Mouse (Mus musculus): ENCODE data around the gene Cib2. TPM values are rescaled to one million over a fixed set of nuclear protein-coding genes. Genes with fewer than 3 reads are reported as not detected.

Cib2 gene
- polyA plus RNA-seq, 1 experiment, result 34.7 TPM

DNA sequence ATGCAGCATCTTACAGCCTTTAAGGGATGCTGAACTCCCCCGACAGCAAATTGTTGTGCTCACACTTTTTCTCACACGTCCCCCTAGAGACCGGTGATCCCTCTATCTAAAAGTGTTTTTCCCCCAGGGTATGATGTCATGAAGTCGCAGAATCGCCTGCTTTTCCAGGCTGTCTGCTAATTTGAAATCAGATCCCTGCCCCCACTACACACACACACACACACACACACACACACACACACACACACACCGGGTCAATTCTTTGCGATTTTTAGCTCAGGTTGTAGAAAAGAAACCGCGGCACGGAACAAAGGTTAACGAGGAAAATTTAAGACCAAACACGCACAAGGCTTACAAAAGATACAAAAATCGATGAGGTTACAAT lies 57.9 kb downstream of the Cib2 start:
- Histone ChIP-seq H3K27ac (ENCODE audit: insufficient read depth, low read length) (0 out of 2 replicates have a peak overlapping the region, but pooled peaks have one; percentile 7), H3K4me3 (ENCODE audit: insufficient read depth, low read length) (peak overlapping the region; percentile 100)

DNA sequence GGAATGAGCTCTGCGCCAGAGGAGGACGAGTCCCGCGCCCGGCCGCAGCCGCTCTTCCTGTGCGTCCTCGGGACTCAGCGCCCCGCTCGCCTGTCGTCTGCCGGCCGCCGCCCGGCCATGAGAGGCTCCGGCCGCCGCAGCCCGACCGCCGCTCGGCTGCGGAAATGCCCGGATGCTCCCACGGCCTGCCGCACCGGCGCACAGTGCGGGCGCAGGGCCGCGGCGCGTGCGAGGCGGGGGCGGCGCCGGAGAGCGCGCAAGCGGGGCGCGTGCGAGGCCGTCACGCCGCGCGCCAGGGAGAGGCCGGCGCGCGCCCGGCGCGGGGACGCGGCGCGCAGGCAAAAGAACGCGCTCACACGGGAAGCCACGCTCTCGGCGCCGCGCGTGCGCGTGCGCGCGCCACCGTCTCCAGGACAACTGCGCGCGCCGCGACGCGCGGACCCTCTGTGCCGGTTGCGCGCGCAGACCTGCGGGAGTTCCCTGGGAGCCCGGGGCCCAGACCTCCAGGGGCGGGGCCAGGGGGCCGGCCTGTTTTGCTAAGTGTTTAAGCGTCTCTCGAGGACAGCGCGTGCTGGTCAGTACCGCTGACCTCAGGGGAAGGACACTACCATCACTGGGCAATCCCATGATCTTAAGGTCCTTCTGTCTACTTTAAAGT lies 58.4 kb downstream of the Cib2 start, which contains the start of gene Dmxl2:
Gene Dmxl2 (minus strand): TSS at position 174 of the 658 bp plus-strand sequence.
- peaks cover 4% of the 10 kb centered on the region; the same call in 1 of the 2 replicates for H3K4me1 ChIP-seq (ENCODE audit: control insufficient read depth, insufficient read depth, low read length)
- peak within 1 kb of the TSS; percentile 100 for H3K4me3 ChIP-seq (ENCODE audit: insufficient read depth, low read length)
- TF ChIP-seq CTCF (IDR thresholded peaks at IDR 0.05; ENCODE audit: extremely low read depth, insufficient read depth, low read length), result no peak
- peak; percentile 39; the same call in 1 of the 2 replicates for TF ChIP-seq POLR2A (IDR thresholded peaks at IDR 0.05; ENCODE audit: extremely low read depth, insufficient read depth, low read length)
- H3K27ac ChIP-seq (ENCODE audit: insufficient read depth, low read length), result peak within 1 kb of the TSS; percentile 100

More for the DNA sequence above, 57.9 kb downstream of the Cib2 start:
- H3K4me1 ChIP-seq (ENCODE audit: control insufficient read depth, insufficient read depth, low read length), result peaks cover 4% of the 10 kb centered on the region; the same call in 1 of the 2 replicates
- TF ChIP-seq POLR2A (IDR thresholded peaks at IDR 0.05; ENCODE audit: extremely low read depth, insufficient read depth, low read length) (no peak), CTCF (IDR thresholded peaks at IDR 0.05; ENCODE audit: extremely low read depth, insufficient read depth, low read length) (no peak)

DNA sequence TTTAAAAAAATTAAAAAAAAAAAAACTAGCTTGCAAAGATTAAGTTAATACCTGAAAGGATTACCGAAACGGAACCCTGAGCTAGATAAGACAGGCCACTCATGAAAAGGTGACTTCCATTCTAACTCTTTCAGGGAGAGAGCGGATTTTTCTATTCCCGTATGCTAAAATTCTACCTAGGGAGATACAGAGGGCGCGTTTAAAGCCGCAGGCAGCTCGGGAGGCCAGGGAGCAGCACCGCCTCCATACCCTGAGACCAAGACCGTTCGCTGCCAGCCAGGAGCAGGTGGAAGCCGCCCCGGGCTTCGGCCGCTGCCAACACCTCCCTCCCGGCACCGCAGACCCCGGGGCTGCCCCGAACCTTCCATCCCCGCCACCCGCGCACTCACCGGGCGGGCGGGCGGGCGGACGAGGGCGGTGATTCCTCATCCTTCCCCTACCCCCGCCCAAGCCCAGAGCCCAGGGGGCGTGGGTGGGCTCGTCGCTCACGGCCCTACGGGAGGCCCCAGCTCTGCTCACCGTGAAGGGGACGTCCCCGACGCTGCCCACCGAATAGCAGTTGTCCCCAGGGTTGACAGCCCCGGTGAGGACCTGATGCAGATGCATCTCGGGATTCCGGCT lies 59.1 kb downstream of the Cib2 start:
- Histone ChIP-seq H3K4me1 (ENCODE audit: control insufficient read depth, insufficient read depth, low read length) (peaks cover 4% of the 10 kb centered on the region; the same call in 1 of the 2 replicates), H3K4me3 (ENCODE audit: insufficient read depth, low read length) (peak overlapping the region; percentile 100), H3K27ac (ENCODE audit: insufficient read depth, low read length) (peak overlapping the region; percentile 100)
- TF ChIP-seq CTCF (IDR thresholded peaks at IDR 0.05; ENCODE audit: extremely low read depth, insufficient read depth, low read length) (no peak), POLR2A (IDR thresholded peaks at IDR 0.05; ENCODE audit: extremely low read depth, insufficient read depth, low read length) (no peak)

DNA sequence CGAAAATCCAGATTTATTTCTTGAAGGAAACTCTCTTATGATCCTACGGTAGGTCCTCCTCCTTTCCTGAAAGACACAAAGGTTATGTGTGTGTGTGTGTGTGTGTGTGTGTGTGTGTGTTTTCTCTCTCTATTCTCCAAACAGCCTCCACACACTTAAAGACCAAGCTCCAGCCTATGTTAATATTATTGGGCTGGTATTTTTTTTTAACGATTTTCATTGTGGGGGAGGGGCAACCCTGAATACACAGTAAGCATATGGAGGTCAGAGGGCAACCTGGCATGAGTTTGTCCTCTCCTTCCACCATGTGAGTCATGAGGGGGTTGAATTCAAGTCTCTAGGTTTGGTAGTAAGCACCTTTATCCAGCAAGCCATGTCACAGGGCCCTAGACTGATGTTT lies 60.2 kb downstream of the Cib2 start:
- Histone ChIP-seq H3K27ac (ENCODE audit: insufficient read depth, low read length) (no peak overlapping the region), H3K4me1 (ENCODE audit: control insufficient read depth, insufficient read depth, low read length) (peaks cover 4% of the 10 kb centered on the region; the same call in 1 of the 2 replicates), H3K4me3 (ENCODE audit: insufficient read depth, low read length) (peak overlapping the region; percentile 100)
- TF ChIP-seq POLR2A (IDR thresholded peaks at IDR 0.05; ENCODE audit: extremely low read depth, insufficient read depth, low read length), result no peak
- no peak for TF ChIP-seq CTCF (IDR thresholded peaks at IDR 0.05; ENCODE audit: extremely low read depth, insufficient read depth, low read length)

DNA sequence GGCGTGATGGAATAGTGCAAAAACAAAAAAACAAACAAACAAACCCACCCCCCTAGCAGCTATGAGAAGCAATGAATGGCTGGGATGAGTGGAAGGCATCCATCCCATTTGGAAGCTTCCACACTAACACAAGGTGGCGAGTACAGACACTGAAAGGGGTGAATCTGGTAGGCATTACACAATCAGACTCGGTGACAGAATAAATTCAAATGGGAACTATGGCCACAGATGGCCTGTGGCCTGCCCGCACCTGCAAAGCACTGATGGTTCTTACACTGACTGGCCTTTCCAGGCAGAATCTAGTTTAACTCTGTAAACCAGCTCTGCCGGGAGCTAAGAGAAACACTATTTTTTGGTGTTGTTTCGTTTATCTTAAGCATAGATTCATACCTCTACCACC lies 60.7 kb downstream of the Cib2 start:
- H3K27ac ChIP-seq (ENCODE audit: insufficient read depth, low read length), result no peak overlapping the region
- H3K4me3 ChIP-seq (ENCODE audit: insufficient read depth, low read length), result peak overlapping the region; percentile 100
- peaks cover 4% of the 10 kb centered on the region; the same call in 1 of the 2 replicates for H3K4me1 ChIP-seq (ENCODE audit: control insufficient read depth, insufficient read depth, low read length)
- TF ChIP-seq POLR2A (IDR thresholded peaks at IDR 0.05; ENCODE audit: extremely low read depth, insufficient read depth, low read length) (no peak), CTCF (IDR thresholded peaks at IDR 0.05; ENCODE audit: extremely low read depth, insufficient read depth, low read length) (no peak)

Other genes starting within 250 kb of the Cib2 start
- 92.3 and 99.4 TPM in 2 replicates for gene Dmxl2, start 58.6 kb downstream of the Cib2 start, polyA plus RNA-seq (2012; rRNA removed)
- 0.09 and 0.10 TPM in 2 replicates for gene Sh2d7, start 21.2 kb downstream of the Cib2 start, polyA plus RNA-seq (2012; rRNA removed)
- gene Idh3a, start 26.1 kb upstream of the Cib2 start, polyA plus RNA-seq (2012; rRNA removed), result 179 and 184 TPM in 2 replicates
- gene Acsbg1, start 101.7 kb upstream of the Cib2 start, polyA plus RNA-seq (2012; rRNA removed), result 188 and 193 TPM in 2 replicates
- gene Dnaja4, start 138.7 kb upstream of the Cib2 start, polyA plus RNA-seq (2012; rRNA removed), result 41.3 and 44.3 TPM in 2 replicates
- gene Wdr61, start 174.3 kb upstream of the Cib2 start, polyA plus RNA-seq (2012; rRNA removed), result 61.2 and 62.6 TPM in 2 replicates
- gene Crabp1, start 204.5 kb upstream of the Cib2 start, polyA plus RNA-seq (2012; rRNA removed), result 0.72 and 3.4 TPM in 2 replicates

All from cortical plate, adult 2 months (tissue).